10 mouse cellular contexts compared by ENCODE assay signal in genomic region chr15:101248029-101248710, GRCm38 (mm10). TPM values are rescaled to one million over a fixed set of nuclear protein-coding genes. Genes with fewer than 3 reads are reported as not detected.
A peak's percentile ranks its signal among the peaks of the same experiment; 100 is the strongest.
DNase-seq lines count a peak whose midpoint lies in the region; ATAC-seq lines count a peak whose summit lies in the region.
"Had no signal": no experiment of that assay in that cellular context is flagged by ENCODE, and none has a peak within 500 bp of the region (broad histone marks: within the 10 kb centered on the region; RNA-seq: fewer than 3 reads in every experiment).

No protein-coding gene starts in this region.

- H3K4me3 ChIP-seq in lung, embryonic 16.5 days (ENCODE audit: low read length) = no peak overlapping the region
- H3K4me3 ChIP-seq in embryonic facial prominence, embryonic 12.5 days = no peak overlapping the region
- H3K4me3 ChIP-seq in heart, embryonic 15.5 days = no peak overlapping the region

- DNase-seq in lung, postnatal 25 days (ENCODE audit: low spot score) = no peak
- no peak for DNase-seq in layer of hippocampus, postnatal 36 days
- no peak for DNase-seq in kidney, postnatal 14 days
- no peak for DNase-seq in kidney, adult 8-10 months
- DNase-seq: right cerebral cortex, postnatal 14 days had no signal

- no peaks in the 10 kb centered on the region for H3K27me3 ChIP-seq in lung, embryonic 16.5 days (ENCODE audit: control insufficient read depth, insufficient read depth, low read depth, low read length)
- H3K27me3 ChIP-seq in embryonic facial prominence, embryonic 12.5 days = no peaks in the 10 kb centered on the region
- H3K27me3 ChIP-seq in heart, embryonic 15.5 days = no peaks in the 10 kb centered on the region

- no peak overlapping the region for H3K4me2 ChIP-seq in lung, embryonic 16.5 days (ENCODE audit: low read depth, low read length)
- no peak overlapping the region for H3K4me2 ChIP-seq in embryonic facial prominence, embryonic 12.5 days (replicated peaks)
- peak overlapping the region; percentile 38; the same call in 1 of the 2 replicates for H3K4me2 ChIP-seq in heart, embryonic 15.5 days

- peaks cover 20% of the 10 kb centered on the region for H3K4me1 ChIP-seq in lung, embryonic 16.5 days (replicated peaks; ENCODE audit: control insufficient read depth, insufficient read depth, low read length)
- peaks cover 20% of the 10 kb centered on the region for H3K4me1 ChIP-seq in embryonic facial prominence, embryonic 12.5 days
- H3K4me1 ChIP-seq in heart, embryonic 15.5 days (replicated peaks) = peaks cover 40% of the 10 kb centered on the region

- no peaks in the 10 kb centered on the region for H3K36me3 ChIP-seq in lung, embryonic 16.5 days (ENCODE audit: control insufficient read depth, insufficient read depth, low read length)
- H3K36me3 ChIP-seq in embryonic facial prominence, embryonic 12.5 days = no peaks in the 10 kb centered on the region
- no peaks in the 10 kb centered on the region for H3K36me3 ChIP-seq in heart, embryonic 15.5 days
- H3K36me3 ChIP-seq: G1E had no signal

- H3K9me3 ChIP-seq in lung, embryonic 16.5 days (ENCODE audit: control insufficient read depth, low read length) = no peaks in the 10 kb centered on the region
- no peaks in the 10 kb centered on the region for H3K9me3 ChIP-seq in embryonic facial prominence, embryonic 12.5 days
- no peaks in the 10 kb centered on the region for H3K9me3 ChIP-seq in heart, embryonic 15.5 days (replicated peaks)

- no peak for ATAC-seq in lung, embryonic 16.5 days (ENCODE audit: low read depth)
- ATAC-seq in embryonic facial prominence, embryonic 12.5 days (ENCODE audit: insufficient number of reproducible peaks, insufficient read depth, low FRiP score, low TSS enrichment) = no peak
- ATAC-seq in heart, embryonic 15.5 days (replicated peaks; ENCODE audit: insufficient number of reproducible peaks, insufficient read depth, low FRiP score, low read depth) = no peak
- peak; percentile 22; the same call in 1 of the 2 replicates for ATAC-seq in monocyte, adult 5-6 weeks (replicated peaks; ENCODE audit: insufficient number of reproducible peaks, low FRiP score, low TSS enrichment, poor library complexity, severe bottlenecking)

- H3K27ac ChIP-seq in lung, embryonic 16.5 days (ENCODE audit: low read length) = peak overlapping the region; percentile 80
- peak overlapping the region; percentile 18 for H3K27ac ChIP-seq in embryonic facial prominence, embryonic 12.5 days
- H3K27ac ChIP-seq in heart, embryonic 15.5 days = peak overlapping the region; percentile 94

- 29% methylated on average over 5 of the region's 5 CpGs for WGBS in lung, embryonic 16.5 days
- 28% methylated on average over 5 of the region's 5 CpGs for WGBS in embryonic facial prominence, embryonic 12.5 days
- WGBS in heart, embryonic 15.5 days = 15% methylated on average over 5 of the region's 5 CpGs

- no peak overlapping the region; the same call in 1 of the 2 replicates for H3K9ac ChIP-seq in lung, embryonic 16.5 days (ENCODE audit: low read length)
- no peak overlapping the region for H3K9ac ChIP-seq in embryonic facial prominence, embryonic 12.5 days
- peak overlapping the region; percentile 35; the same call in 1 of the 2 replicates for H3K9ac ChIP-seq in heart, embryonic 15.5 days

RNA-seq across cellular contexts. Expression of gene Nr4a1, which starts 5.9 kb away (rescaled TPM):
- polyA plus RNA-seq in lung, embryonic 16.5 days (2015; fragmentation: Nextera tagmentation; extraction: Ambion mirVana) = 10.8 and 11.5 TPM in 2 replicates
- 8.2 and 8.7 TPM in 2 replicates for polyA plus RNA-seq in embryonic facial prominence, embryonic 12.5 days (2016; fragmentation: Nextera tagmentation; extraction: Ambion mirVana)
- 10.6 and 12.5 TPM in 2 replicates for polyA plus RNA-seq in heart, embryonic 15.5 days (2015; fragmentation: Nextera tagmentation; extraction: Ambion mirVana)
- 717 to 1,434 TPM (median 717 TPM) in 3 replicates for total RNA-seq in monocyte, adult 5-6 weeks (2017)
- 10 to 100 TPM; 53.8 to 63.8 TPM for total RNA-seq in layer of hippocampus, postnatal 36 days (2021)
- total RNA-seq: G1E had no signal

RNA-seq across cellular contexts. Expression of gene Grasp, which starts 24.2 kb away (rescaled TPM):
- 5.6 and 6.1 TPM in 2 replicates for polyA plus RNA-seq in lung, embryonic 16.5 days (2015; fragmentation: Nextera tagmentation; extraction: Ambion mirVana)
- 9.5 and 10.7 TPM in 2 replicates for polyA plus RNA-seq in embryonic facial prominence, embryonic 12.5 days (2016; fragmentation: Nextera tagmentation; extraction: Ambion mirVana)
- 3.3 and 5.0 TPM in 2 replicates for polyA plus RNA-seq in heart, embryonic 15.5 days (2015; fragmentation: Nextera tagmentation; extraction: Ambion mirVana)
- total RNA-seq in monocyte, adult 5-6 weeks (2017) = 4.9 to 10.8 TPM (median 9.0 TPM) in 3 replicates
- 10 to 100 TPM; 68.7 to 70.3 TPM for total RNA-seq in layer of hippocampus, postnatal 36 days (2021)

RNA-seq across cellular contexts. Expression of gene Atg101, which starts 35.9 kb away (rescaled TPM):
- polyA plus RNA-seq in lung, embryonic 16.5 days (2015; fragmentation: Nextera tagmentation; extraction: Ambion mirVana) = 75.0 and 82.4 TPM in 2 replicates
- 61.7 and 64.5 TPM in 2 replicates for polyA plus RNA-seq in embryonic facial prominence, embryonic 12.5 days (2016; fragmentation: Nextera tagmentation; extraction: Ambion mirVana)
- 52.0 and 59.9 TPM in 2 replicates for polyA plus RNA-seq in heart, embryonic 15.5 days (2015; fragmentation: Nextera tagmentation; extraction: Ambion mirVana)
- total RNA-seq in monocyte, adult 5-6 weeks (2017) = 52.9 to 72.0 TPM (median 58.7 TPM) in 3 replicates
- total RNA-seq in layer of hippocampus, postnatal 36 days (2021) = 10 to 100 TPM; 48.8 to 49.5 TPM

RNA-seq across cellular contexts. Expression of gene 6030408B16Rik, which starts 44.8 kb away (rescaled TPM):
- polyA plus RNA-seq in lung, embryonic 16.5 days (2015; fragmentation: Nextera tagmentation; extraction: Ambion mirVana) = 57.2 and 59.7 TPM in 2 replicates
- 1.0 and 1.1 TPM in 2 replicates for polyA plus RNA-seq in embryonic facial prominence, embryonic 12.5 days (2016; fragmentation: Nextera tagmentation; extraction: Ambion mirVana)
- 3.1 and 4.8 TPM in 2 replicates for polyA plus RNA-seq in heart, embryonic 15.5 days (2015; fragmentation: Nextera tagmentation; extraction: Ambion mirVana)
- total RNA-seq in monocyte, adult 5-6 weeks (2017) = 0.75 to 1.4 TPM in 2 of 3 replicates, not detected in the other
- under 1 TPM; 0.20 to 0.30 TPM for total RNA-seq in layer of hippocampus, postnatal 36 days (2021)
- total RNA-seq: G1E had no signal
- polyA plus RNA-seq: G1E had no signal

Comparison
In these comparisons a context has a peak if more than half of its experiments do, and no peak if none do; other contexts are left out.
1. H3K27ac ChIP-seq: peak in every context shown above with its lines; median percentile 94 in heart, embryonic 15.5 days; 80 in lung, embryonic 16.5 days; 18 in embryonic facial prominence, embryonic 12.5 days.